Mouse (Mus musculus) megakaryocyte progenitor cell, adult 5-6 weeks (primary cell): Measurements from ENCODE around the gene Unc45b. TPM values are rescaled to one million over a fixed set of nuclear protein-coding genes. Genes with fewer than 3 reads are reported as not detected.
"Not testable (repeated sequence)": the region's sequence is repeated elsewhere in the genome, so short reads cannot be mapped to it uniquely, and the experiment has no call there.

Source experiments
- ATAC-seq: replicated peaks from 2 replicates; pipeline ENCODE4 v1.8.0; 2016; ENCODE audit warnings: mild to moderate bottlenecking, moderate TSS enrichment, inconsistent platforms; ENCODE audit not compliant: poor library complexity
- total RNA-seq, 2 experiments: library from RNA; stranded (forward) in 1 of 2; stranded (reverse) in 1 of 2; fragments of 157-497, 149-512 nt in 1 of 2; fragments of 200-1000 nt in 1 of 2; gene quantifications; 2 replicates each; pipeline versions ENCODE4 v1.2.3 to v1.2.4; 2015 to 2017

The Unc45b gene
- total RNA-seq, 2 experiments from 2014 or later, result 0.05 TPM; not detected in 1

GRCm38 (mm10) chr11:82943336-82943735 is 33.0 kb downstream of the Unc45b start:
- no peak for ATAC-seq

GRCm38 (mm10) chr11:82945636-82946035 is 35.3 kb downstream of the Unc45b start:
- no peak for ATAC-seq

GRCm38 (mm10) chr11:82947457-82947856 is 37.1 kb downstream of the Unc45b start:
- no peak for ATAC-seq

GRCm38 (mm10) chr11:82949036-82949435 is 38.7 kb downstream of the Unc45b start:
- ATAC-seq, result no peak

- no peak for ATAC-seq
Observed at GRCm38 (mm10) chr11:82950736-82951481, 40.6 kb downstream of the Unc45b start, which contains the start of gene Slfn5. Gene Slfn5, plus strand, starts transcription at chr11:82951349.

GRCm38 (mm10) chr11:82951865-82952611 is 41.7 kb downstream of the Unc45b start:
- peak; percentile 52 for ATAC-seq

GRCm38 (mm10) chr11:82952612-82953542 is 42.5 kb downstream of the Unc45b start:
- ATAC-seq, result peak; percentile 94

GRCm38 (mm10) chr11:82954631-82955030 is 44.3 kb downstream of the Unc45b start:
- ATAC-seq, result no peak

GRCm38 (mm10) chr11:82956925-82957324 is 46.6 kb downstream of the Unc45b start:
- ATAC-seq, result no peak

GRCm38 (mm10) chr11:82959613-82960012 is 49.3 kb downstream of the Unc45b start:
- peak; percentile 90 for ATAC-seq

GRCm38 (mm10) chr11:82961743-82962142 is 51.4 kb downstream of the Unc45b start:
- no peak for ATAC-seq

GRCm38 (mm10) chr11:82962215-82962614 is 51.9 kb downstream of the Unc45b start:
- no peak for ATAC-seq

GRCm38 (mm10) chr11:82970712-82971589 is 60.6 kb downstream of the Unc45b start:
- peak; percentile 65 for ATAC-seq

- ATAC-seq, result no peak
Observed at GRCm38 (mm10) chr11:82971590-82971974, 61.2 kb downstream of the Unc45b start.

- no peak for ATAC-seq
Observed at GRCm38 (mm10) chr11:82973916-82974315, 63.6 kb downstream of the Unc45b start.

GRCm38 (mm10) chr11:82982409-82982808 is 72.1 kb downstream of the Unc45b start:
- not testable (repeated sequence) for ATAC-seq

GRCm38 (mm10) chr11:82983193-82983592 is 72.8 kb downstream of the Unc45b start:
- ATAC-seq, result no peak

- ATAC-seq, result no peak
Observed at GRCm38 (mm10) chr11:82987621-82988020, 77.3 kb downstream of the Unc45b start.

GRCm38 (mm10) chr11:82989357-82989756 is 79.0 kb downstream of the Unc45b start:
- ATAC-seq, result no peak
